Mouse (Mus musculus) spleen, adult 2 months (tissue): ENCODE measurements at regions not wholly inside any gene's neighbourhood (a gene's known extent, or its start where the extent isn't known, plus 50 kb on each side); places are given as distances from the start of the nearest gene placed in this dataset.

Experiments used
- CTCF ChIP-seq: fragments of 200-500 bp; IDR thresholded peaks from 2 replicates; pipeline ENCODE4 v1.5.1; 2011; ENCODE audit warnings: mild to moderate bottlenecking, inconsistent platforms; ENCODE audit not compliant: insufficient read depth, insufficient read length, insufficient replicate concordance; ENCODE audit errors: extremely low read depth
- POLR2A ChIP-seq: fragments of 200-500 bp; IDR thresholded peaks from 2 replicates; pipeline ENCODE4 v1.6.1; 2011; ENCODE audit warnings: low read depth, low read length, inconsistent platforms

DNA sequence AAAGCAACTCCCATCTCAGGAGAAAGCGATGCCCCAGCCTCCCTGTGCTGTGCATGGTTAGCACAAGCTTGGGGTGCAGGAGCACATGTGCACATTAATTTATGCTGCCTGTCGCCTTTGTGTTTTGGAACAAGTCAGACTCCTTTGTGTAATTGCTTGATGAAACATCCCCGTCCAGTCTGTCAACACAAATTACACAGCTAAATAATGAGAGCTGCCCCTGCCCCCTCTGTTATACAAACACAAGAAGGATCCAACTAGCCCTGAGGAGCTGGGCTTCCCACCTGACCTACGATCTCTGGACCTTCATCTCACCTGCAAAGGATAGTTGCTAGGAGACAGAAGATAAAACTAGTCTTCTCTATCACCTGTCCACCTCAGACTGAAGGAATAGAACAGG lies 251.4 kb downstream of the Gm9195 start:
- TF ChIP-seq POLR2A = no peak
- TF ChIP-seq CTCF = no peak
